Mouse (Mus musculus) liver, embryonic 11.5 days (tissue): Measurements from ENCODE around the gene Aacs. TPM values are rescaled to one million over a fixed set of nuclear protein-coding genes. Genes with fewer than 3 reads are reported as not detected.
A peak's percentile ranks its signal among the peaks of the same experiment; 100 is the strongest.
"Not testable (repeated sequence)": the region's sequence is repeated elsewhere in the genome, so short reads cannot be mapped to it uniquely, and the experiment has no call there.

Experiments
- ATAC-seq: fragments of 200-750 bp; cut with Nextera tagmentation; replicated peaks from 2 replicates; pipeline ENCODE4 v1.8.0; 2017; ENCODE audit warnings: moderate number of reproducible peaks, mild to moderate bottlenecking, moderate TSS enrichment, moderate library complexity; ENCODE audit not compliant: low FRiP score
- DNase-seq: peaks from one replicate; pipeline ENCODE4 v3.0.0-alpha.2; 2017; ENCODE audit warnings: low spot score
- H3K27ac ChIP-seq: fragments of 300-500 bp; sonication (generic); 2 replicates; pipeline ENCODE4 v1.5.1; 2014; ENCODE audit warnings: mild to moderate bottlenecking, low read depth, low read length, control low read depth
- H3K27me3 ChIP-seq: fragments of 300-500 bp; sonication (generic); replicated peaks from 2 replicates; pipeline ENCODE4 v1.6.1; 2014; ENCODE audit warnings: low read length, mixed read lengths; ENCODE audit not compliant: control insufficient read depth, insufficient read depth
- H3K36me3 ChIP-seq: fragments of 300-500 bp; sonication (generic); 2 replicates; pipeline ENCODE4 v1.6.1; 2014; ENCODE audit warnings: mild to moderate bottlenecking, low read length, moderate library complexity, mixed read lengths; ENCODE audit not compliant: control insufficient read depth, insufficient read depth
- H3K4me1 ChIP-seq: fragments of 300-500 bp; sonication (generic); replicated peaks from 2 replicates; pipeline ENCODE4 v1.6.1; 2014; ENCODE audit warnings: low read length, mixed read lengths; ENCODE audit not compliant: control insufficient read depth, insufficient read depth
- H3K4me2 ChIP-seq: fragments of 300-500 bp; sonication (generic); 2 replicates; pipeline ENCODE4 v1.6.1; 2014; ENCODE audit warnings: mild to moderate bottlenecking, control low read depth, moderate library complexity
- H3K4me3 ChIP-seq: fragments of 300-500 bp; sonication (generic); 2 replicates; pipeline ENCODE4 v1.5.1; 2014; ENCODE audit warnings: low read depth, low read length, control low read depth
- H3K9ac ChIP-seq: fragments of 300-500 bp; sonication (generic); 2 replicates; pipeline ENCODE4 v1.6.1; 2014; ENCODE audit warnings: low read depth, low read length, control low read depth
- H3K9me3 ChIP-seq: fragments of 300-500 bp; sonication (generic); 2 replicates; pipeline ENCODE4 v1.6.1; 2016; ENCODE audit warnings: low read length, inconsistent platforms, mixed read lengths; ENCODE audit not compliant: control insufficient read depth
- WGBS: fragments of 180-500 bp; shearing (Covaris S2); extraction: QIAGEN DNeasy Blood & Tissue Kit; methylation state at CpG from one replicate; pipeline ENCODE4 v1.1.7; 2014; 5-methylcytosine and 5-hydroxymethylcytosine counted together
- polyA plus RNA-seq: library from polyadenylated mRNA; unstranded; fragments of >200 nt; fragmentation: Nextera tagmentation; extraction: Ambion mirVana; gene quantifications from 2 replicates; pipeline ENCODE4 v1.2.1, GENCODE M21; 2014

Aacs gene
- 29.3 and 29.7 TPM in 2 replicates for polyA plus RNA-seq

GRCm38 (mm10) chr5:125475601-125476285 lies at the start of gene Aacs:
Aacs (plus strand) TSS chr5:125475814.
- under 1% methylated on average over 60 of the region's 60 CpGs for WGBS
- peaks cover 18% of the 10 kb centered on the region for H3K4me1 ChIP-seq
- peak within 1 kb of the TSS; percentile 78 for H3K9ac ChIP-seq
- peak within 1 kb of the TSS; percentile 99 for H3K4me2 ChIP-seq
- DNase-seq (peak; percentile 99), ATAC-seq (peak; percentile 92)
- peak within 1 kb of the TSS; percentile 71 for H3K27ac ChIP-seq
- no peaks in the 10 kb centered on the region for H3K27me3 ChIP-seq
- peak within 1 kb of the TSS; percentile 89 for H3K4me3 ChIP-seq
- no peaks in the 10 kb centered on the region for H3K36me3 ChIP-seq
- no peaks in the 10 kb centered on the region for H3K9me3 ChIP-seq

GRCm38 (mm10) chr5:125426343-125426742 lies 49.3 kb upstream of the Aacs start:
- Histone ChIP-seq H3K9me3 (no peaks in the 10 kb centered on the region), H3K4me3 (no peak overlapping the region), H3K36me3 (peaks cover 81% of the 10 kb centered on the region), H3K4me1 (no peaks in the 10 kb centered on the region), H3K27me3 (no peaks in the 10 kb centered on the region), H3K9ac (no peak overlapping the region), H3K27ac (no peak overlapping the region), H3K4me2 (no peak overlapping the region)
- no peak for DNase-seq
- WGBS = 90% methylated on average over 10 of the region's 10 CpGs
- ATAC-seq = no peak

GRCm38 (mm10) chr5:125432324-125432723 lies 43.3 kb upstream of the Aacs start:
- H3K27ac ChIP-seq, DNase-seq, H3K27me3 ChIP-seq, H3K9me3 ChIP-seq, H3K4me1 ChIP-seq, H3K9ac ChIP-seq, ATAC-seq, H3K4me3 ChIP-seq: not testable (repeated sequence)
- peaks cover 33% of the 10 kb centered on the region for H3K36me3 ChIP-seq
- peak overlapping the region; percentile 74 for H3K4me2 ChIP-seq
- 93% methylated on average over 2 of the region's 2 CpGs for whole genome bisulfite sequencing

- Histone ChIP-seq H3K4me3 (peak within 1 kb of the TSS; percentile 76), H3K27ac (peak within 1 kb of the TSS; percentile 36; the same call in 1 of the 2 replicates), H3K9ac (peak within 1 kb of the TSS; percentile 83), H3K4me1 (peaks cover 10% of the 10 kb centered on the region), H3K27me3 (no peaks in the 10 kb centered on the region), H3K9me3 (no peaks in the 10 kb centered on the region), H3K36me3 (peaks cover 23% of the 10 kb centered on the region), H3K4me2 (peak within 1 kb of the TSS; percentile 74)
- under 1% methylated on average over 46 of the region's 46 CpGs for WGBS
- DNase-seq (peak; percentile 91), ATAC-seq (peak; percentile 98)
Observed at GRCm38 (mm10) chr5:125433793-125434337, 41.7 kb upstream of the Aacs start, which contains the start of gene Dhx37. Dhx37 (minus strand) TSS chr5:125434121.

- not testable (repeated sequence) for H3K27me3 ChIP-seq, H3K9me3 ChIP-seq, ATAC-seq, H3K4me1 ChIP-seq, DNase-seq, H3K9ac ChIP-seq
- Histone ChIP-seq H3K4me2 (peak overlapping the region; percentile 74), H3K4me3 (peak overlapping the region; percentile 76), H3K36me3 (peaks cover 19% of the 10 kb centered on the region), H3K27ac (0 out of 2 replicates have a peak overlapping the region, but pooled peaks have one; percentile 36)
- 52% methylated on average over 15 of the region's 15 CpGs for WGBS
Observed at GRCm38 (mm10) chr5:125434347-125434746, 41.3 kb upstream of the Aacs start.

DNA sequence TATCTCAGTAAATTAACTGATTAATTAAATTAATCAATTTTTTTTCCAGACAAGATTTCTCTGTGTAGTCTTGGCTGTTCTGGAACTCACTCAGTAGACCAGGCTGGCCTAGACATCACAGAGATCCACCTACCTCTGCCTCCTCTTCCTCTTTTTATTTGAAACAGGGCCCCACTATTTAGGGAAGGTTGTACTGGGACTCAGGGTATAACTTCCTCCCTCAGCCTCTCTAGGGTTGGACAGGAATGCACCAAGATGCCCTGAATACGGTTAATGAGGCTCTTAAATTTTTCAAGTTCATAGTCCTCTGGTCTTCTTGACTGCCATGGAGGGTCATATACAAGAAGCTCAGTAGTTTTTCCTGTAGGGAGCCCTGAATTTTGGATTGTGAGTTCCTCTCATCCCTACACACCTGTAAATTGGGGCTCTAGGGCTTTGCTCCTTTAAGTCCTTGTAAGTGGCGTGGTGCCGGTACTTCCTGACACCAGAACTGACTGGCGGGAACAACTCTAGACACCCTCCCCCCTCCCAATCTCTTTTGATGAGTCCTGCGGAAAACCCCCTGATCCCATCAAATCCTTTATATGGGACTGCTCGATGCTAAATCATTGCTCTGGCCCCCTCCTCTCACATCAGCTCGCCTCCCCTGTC lies 34.9 kb upstream of the Aacs start:
- peak overlapping the region; percentile 91 for H3K4me2 ChIP-seq
- H3K27ac ChIP-seq = peak overlapping the region; percentile 83
- no peaks in the 10 kb centered on the region for H3K9me3 ChIP-seq
- peak overlapping the region; percentile 97 for H3K4me3 ChIP-seq
- WGBS = 3% methylated on average over 7 of the region's 7 CpGs
- DNase-seq (no peak), ATAC-seq (peak; percentile 6; the same call in 1 of the 2 replicates)
- peaks cover 17% of the 10 kb centered on the region for H3K4me1 ChIP-seq
- peak overlapping the region; percentile 96 for H3K9ac ChIP-seq
- H3K27me3 ChIP-seq = no peaks in the 10 kb centered on the region
- H3K36me3 ChIP-seq = 0 out of 2 replicates have a peak, but pooled peaks cover 6% of the 10 kb centered on the region

DNA sequence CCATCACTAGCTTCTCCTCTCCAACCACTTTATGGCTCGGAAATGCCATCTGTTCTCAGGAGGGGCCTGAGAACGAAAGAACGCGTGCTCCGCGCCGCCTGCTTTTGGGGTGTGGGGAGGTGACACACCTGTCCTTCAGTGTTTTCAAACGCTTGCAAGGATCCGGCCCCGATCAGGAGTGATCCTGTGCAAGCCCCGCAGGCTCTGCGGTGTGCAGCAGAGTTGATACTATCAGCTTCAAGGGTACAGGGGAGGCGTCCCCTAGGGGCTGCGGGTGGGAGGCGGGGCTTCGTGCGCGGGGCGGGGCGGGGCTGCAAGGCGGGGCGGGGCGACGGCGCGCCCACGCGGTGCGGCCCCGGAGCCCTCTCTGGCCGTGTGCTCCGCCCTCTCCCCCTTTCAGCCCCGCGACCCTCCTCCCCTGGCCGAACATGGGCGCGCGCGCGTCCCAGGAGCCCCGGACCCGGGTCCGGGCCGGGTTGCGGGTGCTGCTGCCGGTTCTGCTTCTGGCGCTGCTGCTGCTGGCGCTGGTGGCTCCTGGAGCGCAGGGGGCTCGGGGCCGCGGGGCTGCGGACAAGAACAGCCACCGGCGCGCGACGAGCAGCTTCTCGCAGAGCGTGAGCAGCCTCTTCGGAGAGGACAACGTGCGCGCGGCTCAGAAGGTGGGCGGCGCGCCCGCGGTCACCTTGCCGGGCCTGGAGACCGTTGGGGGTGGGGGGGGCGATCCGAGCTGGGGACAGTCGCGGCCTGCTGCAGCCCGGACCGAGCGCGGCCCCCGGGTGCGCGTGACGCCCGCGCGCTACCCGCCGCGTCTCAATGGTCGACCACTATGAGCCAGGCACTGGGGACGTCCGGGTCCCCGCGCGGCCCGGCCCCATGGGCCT lies 34.1 kb upstream of the Aacs start, which contains the start of gene Bri3bp:
TSS of gene Bri3bp (plus strand) at position 335 of the 881 bp plus-strand sequence.
- peak within 1 kb of the TSS; percentile 96 for H3K9ac ChIP-seq
- H3K9me3 ChIP-seq = no peaks in the 10 kb centered on the region
- under 1% methylated on average over 93 of the region's 97 CpGs for WGBS
- ATAC-seq (peak; percentile 91), DNase-seq (peak; percentile 83)
- H3K4me1 ChIP-seq = peaks cover 21% of the 10 kb centered on the region
- H3K27ac ChIP-seq = peak within 1 kb of the TSS; percentile 83
- H3K27me3 ChIP-seq = no peaks in the 10 kb centered on the region
- 0 out of 2 replicates have a peak, but pooled peaks cover 6% of the 10 kb centered on the region for H3K36me3 ChIP-seq
- peak within 1 kb of the TSS; percentile 97 for H3K4me3 ChIP-seq
- peak within 1 kb of the TSS; percentile 91 for H3K4me2 ChIP-seq
